Mouse (Mus musculus) layer of hippocampus, adult 6 months (tissue): ENCODE measurements around the gene Eml3. TPM values are rescaled to one million over a fixed set of nuclear protein-coding genes. Genes with fewer than 3 reads are reported as not detected.

Experiments used
- microRNA-seq: library from miRNA; unstranded; fragments of <30 nt; microRNA quantifications from one replicate; pipeline ENCODE4 v1.2.0, GENCODE M21; 2020
- polyA plus RNA-seq: library from polyadenylated mRNA; unstranded; fragments of <200 nt; fragmentation: Nextera tagmentation; gene quantifications from 2 replicates; pipeline ENCODE4 v1.2.3, GENCODE M21; 2021

Gene Eml3
- polyA plus RNA-seq, 1 experiment from 2014 or later: 4.0 TPM

Small RNA genes lying within 50 kb of the gene (microRNA-seq; reads per million reads assigned to microRNA genes)
- not detected for gene Mir5136

Other genes with a start within 250 kb of the Eml3 start
- gene Slc3a2, start 206.2 kb upstream of the Eml3 start, polyA plus RNA-seq: 194 and 203 TPM in 2 replicates
- gene Wdr74, start 193.7 kb upstream of the Eml3 start, polyA plus RNA-seq: 60.1 and 61.7 TPM in 2 replicates
- 0.38 TPM in 1 of 2 replicates, not detected in the other for gene 1700092M07Rik, start 188.8 kb upstream of the Eml3 start, polyA plus RNA-seq
- 27.4 and 27.8 TPM in 2 replicates for gene Stx5a, start 188.1 kb upstream of the Eml3 start, polyA plus RNA-seq
- gene Nxf1, start 172.5 kb upstream of the Eml3 start, polyA plus RNA-seq: 29.6 and 30.3 TPM in 2 replicates
- gene Tmem223, start 158.6 kb upstream of the Eml3 start, polyA plus RNA-seq: 260 and 276 TPM in 2 replicates
- gene Tmem179b, start 155.1 kb upstream of the Eml3 start, polyA plus RNA-seq: 34.5 and 40.0 TPM in 2 replicates
- gene Taf6l, start 143.1 kb upstream of the Eml3 start, polyA plus RNA-seq: 14.4 and 16.9 TPM in 2 replicates
- 237 and 259 TPM in 2 replicates for gene Polr2g, start 131.0 kb upstream of the Eml3 start, polyA plus RNA-seq
- 1.8 and 2.2 TPM in 2 replicates for gene Zbtb3, start 127.0 kb upstream of the Eml3 start, polyA plus RNA-seq
- 16.3 and 23.9 TPM in 2 replicates for gene Ttc9c, start 110.2 kb upstream of the Eml3 start, polyA plus RNA-seq
- gene Hnrnpul2, start 109.5 kb upstream of the Eml3 start, polyA plus RNA-seq: 6.1 and 6.8 TPM in 2 replicates
- not detected in 2 replicates for gene AC129217.1, start 99.8 kb upstream of the Eml3 start, polyA plus RNA-seq
- gene Bscl2, start 92.1 kb upstream of the Eml3 start, polyA plus RNA-seq: 90.2 and 97.4 TPM in 2 replicates
- 238 and 326 TPM in 2 replicates for gene Gng3, start 90.4 kb upstream of the Eml3 start, polyA plus RNA-seq
- gene Lrrn4cl, start 78.8 kb upstream of the Eml3 start, polyA plus RNA-seq: 0.16 and 0.25 TPM in 2 replicates
- 153 and 176 TPM in 2 replicates for gene Ubxn1, start 58.1 kb upstream of the Eml3 start, polyA plus RNA-seq
- 71.6 and 77.0 TPM in 2 replicates for gene Uqcc3, start 48.6 kb upstream of the Eml3 start, polyA plus RNA-seq
- 3.7 and 5.7 TPM in 2 replicates for gene Lbhd1, start 45.8 kb upstream of the Eml3 start, polyA plus RNA-seq
- not detected in 2 replicates for gene Gm49403, start 45.6 kb upstream of the Eml3 start, polyA plus RNA-seq
- 77.9 and 90.8 TPM in 2 replicates for gene 1810009A15Rik, start 40.7 kb upstream of the Eml3 start, polyA plus RNA-seq
- 4.9 and 10.5 TPM in 2 replicates for gene Gm49416, start 40.6 kb upstream of the Eml3 start, polyA plus RNA-seq
- gene Ints5, start 36.5 kb upstream of the Eml3 start, polyA plus RNA-seq: 6.6 and 8.1 TPM in 2 replicates
- 20.4 and 22.5 TPM in 2 replicates for gene Ganab, start 31.5 kb upstream of the Eml3 start, polyA plus RNA-seq
- 45.2 and 47.5 TPM in 2 replicates for gene B3gat3, start 9.2 kb upstream of the Eml3 start, polyA plus RNA-seq
- 5.4 and 6.3 TPM in 2 replicates for gene Rom1, start 196 bp upstream of the Eml3 start, polyA plus RNA-seq
- 22.3 and 23.3 TPM in 2 replicates for gene Mta2, start 12.3 kb downstream of the Eml3 start, polyA plus RNA-seq
- 10.4 and 11.1 TPM in 2 replicates for gene Tut1, start 24.3 kb downstream of the Eml3 start, polyA plus RNA-seq
- 400 and 450 TPM in 2 replicates for gene Eef1g, start 37.5 kb downstream of the Eml3 start, polyA plus RNA-seq
- gene Ahnak, start 59.7 kb downstream of the Eml3 start, polyA plus RNA-seq: 5.6 and 7.2 TPM in 2 replicates
- gene Scgb1a1, start 158.4 kb downstream of the Eml3 start, polyA plus RNA-seq: not detected in 2 replicates
- gene Asrgl1, start 206.1 kb downstream of the Eml3 start, polyA plus RNA-seq: 81.0 and 108 TPM in 2 replicates